Mouse (Mus musculus) cerebellum, adult 2 months (tissue): Measurements from ENCODE around the gene Cop1.

Experiments
- CTCF ChIP-seq: fragments of 200-500 bp; IDR thresholded peaks from 2 replicates; pipeline ENCODE4 v1.5.1; 2011; ENCODE audit warnings: low read depth, mild to moderate bottlenecking, control low read depth, low read length, moderate library complexity, borderline replicate concordance; ENCODE audit not compliant: insufficient read depth
- POLR2A ChIP-seq: fragments of 200-500 bp; IDR thresholded peaks from 2 replicates; pipeline ENCODE4 v1.6.1; 2011; ENCODE audit warnings: low read length, control low read depth, borderline replicate concordance; ENCODE audit not compliant: insufficient read depth

GRCm38 (mm10) chr1:159225064-159225824, 6.9 kb upstream of the Cop1 start:
- no peak for TF ChIP-seq CTCF
- TF ChIP-seq POLR2A: no peak
